Mouse (Mus musculus): ENCODE data around the gene Ankrd66.

DNA sequence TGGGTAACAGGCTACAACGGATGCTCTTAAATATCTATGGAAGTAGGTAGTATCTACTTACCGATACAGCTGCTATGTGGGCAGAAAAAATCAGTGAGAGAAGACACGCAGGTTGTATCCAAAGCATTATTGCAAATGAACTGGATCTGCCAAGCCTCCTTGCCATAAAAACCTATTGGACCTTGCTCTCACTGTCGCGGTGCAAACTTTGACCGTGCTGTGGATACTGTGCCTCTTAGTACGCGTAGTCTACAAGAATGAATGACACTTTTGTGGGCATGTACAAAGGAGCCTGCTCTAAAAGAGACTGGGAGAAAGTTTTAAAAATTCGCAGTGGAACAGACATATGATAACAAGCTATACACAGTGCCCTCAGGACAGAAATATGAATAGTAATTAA is 40.8 kb downstream of the Ankrd66 start, which contains the start of gene Mep1a:
- no peak for TF ChIP-seq CTCF (IDR thresholded peaks at IDR 0.05; ENCODE audit: borderline replicate concordance, control insufficient read depth, extremely low read depth, insufficient read depth, low read length, poor library complexity)
- no peak for TF ChIP-seq POLR2A (IDR thresholded peaks at IDR 0.05; ENCODE audit: control insufficient read depth, extremely low read depth, insufficient read depth, low read length, poor library complexity)

Measured in thymus, adult 2 months (tissue).